Mouse (Mus musculus): ENCODE data around the gene Pyroxd1. TPM values are rescaled to one million over a fixed set of nuclear protein-coding genes. Genes with fewer than 3 reads are reported as not detected.

Pyroxd1 gene
- polyA plus RNA-seq, 1 experiment from 2014 or later: 16.1 TPM

- Histone ChIP-seq H3K27me3 (replicated peaks; ENCODE audit: insufficient read depth, low read length) (no peaks in the 10 kb centered on the region), H3K27ac (ENCODE audit: low read length) (no peak overlapping the region), H3K9ac (replicated peaks; ENCODE audit: low read depth) (no peak overlapping the region), H3K4me3 (ENCODE audit: low read depth, low read length) (no peak overlapping the region), H3K9me3 (ENCODE audit: low read length) (no peaks in the 10 kb centered on the region), H3K4me2 (replicated peaks; ENCODE audit: low read depth, low read length) (no peak overlapping the region), H3K4me1 (ENCODE audit: insufficient read depth, low read depth, low read length) (no peaks in the 10 kb centered on the region), H3K36me3 (ENCODE audit: insufficient read depth, low read length) (no peaks in the 10 kb centered on the region)
- WGBS: 61% methylated on average over 3 of the region's 3 CpGs
- TF ChIP-seq EP300 (IDR thresholded peaks at IDR 0.05): no peak
- peak; percentile 22; the same call in 1 of the 2 replicates for TF ChIP-seq CTCF (IDR thresholded peaks at IDR 0.05)
- ATAC-seq: no peak
- DNase-seq (ENCODE audit: low spot score): no peak
Measured at GRCm38 (mm10) chr6:142326598-142326997, 18.9 kb upstream of the Pyroxd1 start.

- TF ChIP-seq EP300 (IDR thresholded peaks at IDR 0.05) (no peak), CTCF (IDR thresholded peaks at IDR 0.05) (no peak)
- H3K9me3 ChIP-seq (ENCODE audit: low read length): no peaks in the 10 kb centered on the region
- ATAC-seq (no peak), DNase-seq (ENCODE audit: low spot score) (no peak)
- H3K9ac ChIP-seq (replicated peaks; ENCODE audit: low read depth): no peak overlapping the region
- no peak overlapping the region for H3K27ac ChIP-seq (ENCODE audit: low read length)
- no peak overlapping the region for H3K4me2 ChIP-seq (replicated peaks; ENCODE audit: low read depth, low read length)
- 46% methylated on average over 1 of the region's 1 CpGs for WGBS
- no peak overlapping the region for H3K4me3 ChIP-seq (ENCODE audit: low read depth, low read length)
- H3K4me1 ChIP-seq (ENCODE audit: insufficient read depth, low read depth, low read length): no peaks in the 10 kb centered on the region
- no peaks in the 10 kb centered on the region for H3K36me3 ChIP-seq (ENCODE audit: insufficient read depth, low read length)
- H3K27me3 ChIP-seq (replicated peaks; ENCODE audit: insufficient read depth, low read length): no peaks in the 10 kb centered on the region
Measured at GRCm38 (mm10) chr6:142329201-142329600, 16.3 kb upstream of the Pyroxd1 start.

GRCm38 (mm10) chr6:142338961-142339360 is 6.5 kb upstream of the Pyroxd1 start:
- DNase-seq (ENCODE audit: low spot score): no peak
- no peak for ATAC-seq
- Histone ChIP-seq H3K4me1 (ENCODE audit: insufficient read depth, low read depth, low read length) (no peaks in the 10 kb centered on the region), H3K4me2 (replicated peaks; ENCODE audit: low read depth, low read length) (no peak overlapping the region), H3K9me3 (ENCODE audit: low read length) (no peaks in the 10 kb centered on the region), H3K36me3 (ENCODE audit: insufficient read depth, low read length) (no peaks in the 10 kb centered on the region), H3K4me3 (ENCODE audit: low read depth, low read length) (no peak overlapping the region), H3K27me3 (replicated peaks; ENCODE audit: insufficient read depth, low read length) (no peaks in the 10 kb centered on the region), H3K9ac (replicated peaks; ENCODE audit: low read depth) (no peak overlapping the region), H3K27ac (ENCODE audit: low read length) (no peak overlapping the region)
- TF ChIP-seq CTCF (IDR thresholded peaks at IDR 0.05) (no peak), EP300 (IDR thresholded peaks at IDR 0.05) (no peak)
- WGBS: 55% methylated on average over 2 of the region's 2 CpGs

- TF ChIP-seq EP300 (IDR thresholded peaks at IDR 0.05) (no peak), CTCF (IDR thresholded peaks at IDR 0.05) (no peak)
- H3K9ac ChIP-seq (replicated peaks; ENCODE audit: low read depth): no peak overlapping the region
- H3K4me2 ChIP-seq (replicated peaks; ENCODE audit: low read depth, low read length): no peak overlapping the region
- H3K4me1 ChIP-seq (ENCODE audit: insufficient read depth, low read depth, low read length): no peaks in the 10 kb centered on the region
- H3K27ac ChIP-seq (ENCODE audit: low read length): no peak overlapping the region
- H3K27me3 ChIP-seq (replicated peaks; ENCODE audit: insufficient read depth, low read length): no peaks in the 10 kb centered on the region
- no peaks in the 10 kb centered on the region for H3K36me3 ChIP-seq (ENCODE audit: insufficient read depth, low read length)
- no peak overlapping the region for H3K4me3 ChIP-seq (ENCODE audit: low read depth, low read length)
- H3K9me3 ChIP-seq (ENCODE audit: low read length): no peaks in the 10 kb centered on the region
- 25% methylated on average over 2 of the region's 2 CpGs for WGBS
- ATAC-seq (no peak), DNase-seq (ENCODE audit: low spot score) (no peak)
Measured at GRCm38 (mm10) chr6:142339576-142339975, 5.9 kb upstream of the Pyroxd1 start.

GRCm38 (mm10) chr6:142343561-142343960 is 1.9 kb upstream of the Pyroxd1 start:
- 53% methylated on average over 2 of the region's 2 CpGs for WGBS

GRCm38 (mm10) chr6:142346181-142347110 is 992 bp downstream of the Pyroxd1 start:
- ATAC-seq (no peak), DNase-seq (ENCODE audit: low spot score) (peak; percentile 24)
- H3K9ac ChIP-seq (replicated peaks; ENCODE audit: low read depth): peak overlapping the region; percentile 57; the same call in 1 of the 2 replicates
- H3K27me3 ChIP-seq (replicated peaks; ENCODE audit: insufficient read depth, low read length): no peaks in the 10 kb centered on the region
- H3K4me1 ChIP-seq (ENCODE audit: insufficient read depth, low read depth, low read length): no peaks in the 10 kb centered on the region
- TF ChIP-seq CTCF (IDR thresholded peaks at IDR 0.05): no peak
- no peak for TF ChIP-seq EP300 (IDR thresholded peaks at IDR 0.05)
- H3K4me2 ChIP-seq (replicated peaks; ENCODE audit: low read depth, low read length): peak overlapping the region; percentile 52
- 36% methylated on average over 12 of the region's 12 CpGs for whole genome bisulfite sequencing
- H3K27ac ChIP-seq (ENCODE audit: low read length): 0 out of 2 replicates have a peak overlapping the region, but pooled peaks have one; percentile 80
- H3K36me3 ChIP-seq (ENCODE audit: insufficient read depth, low read length): no peaks in the 10 kb centered on the region; the same call in 1 of the 2 replicates
- H3K4me3 ChIP-seq (ENCODE audit: low read depth, low read length): peak overlapping the region; percentile 89
- H3K9me3 ChIP-seq (ENCODE audit: low read length): no peaks in the 10 kb centered on the region

More at GRCm38 (mm10) chr6:142343561-142343960, 1.9 kb upstream of the Pyroxd1 start:
- H3K27me3 ChIP-seq (replicated peaks; ENCODE audit: insufficient read depth, low read length): no peaks in the 10 kb centered on the region
- ATAC-seq (no peak), DNase-seq (ENCODE audit: low spot score) (peak; percentile 37)
- TF ChIP-seq EP300 (IDR thresholded peaks at IDR 0.05) (no peak), CTCF (IDR thresholded peaks at IDR 0.05) (peak; percentile 67)
- no peak overlapping the region for H3K4me2 ChIP-seq (replicated peaks; ENCODE audit: low read depth, low read length)
- H3K36me3 ChIP-seq (ENCODE audit: insufficient read depth, low read length): no peaks in the 10 kb centered on the region
- no peak overlapping the region for H3K9ac ChIP-seq (replicated peaks; ENCODE audit: low read depth)
- no peak overlapping the region for H3K27ac ChIP-seq (ENCODE audit: low read length)
- H3K4me1 ChIP-seq (ENCODE audit: insufficient read depth, low read depth, low read length): no peaks in the 10 kb centered on the region
- H3K4me3 ChIP-seq (ENCODE audit: low read depth, low read length): no peak overlapping the region
- H3K9me3 ChIP-seq (ENCODE audit: low read length): no peaks in the 10 kb centered on the region

Data from lung, postnatal 0 days (tissue).